Mouse (Mus musculus) brain, embryonic 14.5 days (tissue): ENCODE results near the gene Myo1h.

Experiments
- CTCF ChIP-seq: fragments of 200-500 bp; IDR thresholded peaks from 2 replicates; pipeline ENCODE4 v1.5.1; 2012; ENCODE audit warnings: inconsistent platforms, mild to moderate bottlenecking, moderate library complexity, borderline replicate concordance; ENCODE audit not compliant: insufficient read depth, insufficient read length; ENCODE audit errors: extremely low read depth
- POLR2A ChIP-seq: fragments of 200-500 bp; IDR thresholded peaks from 2 replicates; pipeline ENCODE4 v1.6.1; 2012; ENCODE audit warnings: mild to moderate bottlenecking, inconsistent platforms, borderline replicate concordance; ENCODE audit not compliant: poor library complexity, insufficient read depth, insufficient read length, severe bottlenecking; ENCODE audit errors: extremely low read depth

DNA sequence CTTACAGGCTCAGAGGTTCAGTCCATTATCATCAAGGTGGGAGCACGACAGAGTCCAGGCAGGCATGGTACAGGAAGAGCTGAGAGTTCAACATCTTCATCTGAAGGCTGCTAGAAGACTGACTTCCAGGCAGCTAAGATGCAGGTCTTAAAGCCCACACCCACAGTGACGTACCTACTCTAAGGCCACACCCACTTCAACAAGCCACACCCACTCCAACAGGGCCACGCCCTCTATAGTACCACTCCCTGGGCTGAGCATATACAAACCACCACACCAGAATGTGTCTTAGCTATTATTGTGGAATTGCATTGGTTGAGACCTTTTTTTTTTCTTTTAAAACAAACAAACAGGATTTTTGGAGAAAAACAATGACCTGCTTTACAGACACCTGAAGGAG, 56.6 kb downstream of the Myo1h start:
- TF ChIP-seq CTCF: no peak
- no peak for TF ChIP-seq POLR2A
